Comparison of ENCODE assay signal across 9 mouse cellular contexts in genomic region chr19:45573861-45574267, GRCm38 (mm10). TPM values are rescaled to one million over a fixed set of nuclear protein-coding genes. Genes with fewer than 3 reads are reported as not detected.
A peak's percentile ranks its signal among the peaks of the same experiment; 100 is the strongest.
DNase-seq lines count a peak whose midpoint lies in the region; ATAC-seq and TF ChIP-seq lines count a peak whose summit lies in the region.
"Had no signal": no experiment of that assay in that cellular context is flagged by ENCODE, and none has a peak within 500 bp of the region (broad histone marks: within the 10 kb centered on the region; RNA-seq: fewer than 3 reads in every experiment).

No protein-coding gene starts in this region.

- H3K27ac ChIP-seq in hindbrain, embryonic 13.5 days = peak overlapping the region; percentile 13; the same call in 1 of the 2 replicates

- peaks cover 25% of the 10 kb centered on the region; the same call in 1 of the 2 replicates for H3K4me1 ChIP-seq in hindbrain, embryonic 13.5 days (replicated peaks)

- WGBS in hindbrain, embryonic 13.5 days = 22% methylated on average over 6 of the region's 6 CpGs

- no peak overlapping the region for H3K4me3 ChIP-seq in hindbrain, embryonic 13.5 days
- H3K4me3 ChIP-seq: megakaryocyte, embryonic 14.5 days had no signal

- CTCF ChIA-PET in Patski (lab: Charles Lee) = interaction anchor here (0.6 to 1.9 kb wide), 27 partner anchors 8 to 353 kb away, joined by 3 to 15 read pairs (median 4); partner anchors contain the start of genes Gm17018, Npm3 and Poll

- no peak overlapping the region for H3K4me2 ChIP-seq in hindbrain, embryonic 13.5 days

- in situ Hi-C loops in Patski (cut with MboI; ENCODE audit: low pct_unique_long_range_greater_than_20kb) = loop anchor here (5.0 kb wide), 1 partner anchor 173 kb away; the partner anchor contains the start of gene Npm3

- no peaks in the 10 kb centered on the region for H3K27me3 ChIP-seq in Patski
- H3K27me3 ChIP-seq in hindbrain, embryonic 13.5 days = peaks cover 49% of the 10 kb centered on the region

- POLR2A ChIA-PET in Patski (lab: Charles Lee) = interaction anchor here (0.6 to 1.1 kb wide), 2 partner anchors 172 to 175 kb away, joined by 3 read pairs; no protein-coding TSS in a partner anchor

- peaks cover 57% of the 10 kb centered on the region for H3K36me3 ChIP-seq in hindbrain, embryonic 13.5 days

- no peak overlapping the region for H3K9ac ChIP-seq in hindbrain, embryonic 13.5 days

- no peak for DNase-seq in Patski (ENCODE audit: low read depth, low spot score)
- DNase-seq in cerebellum, adult 9-10 months = peak; percentile 83
- peak; percentile 55 to 63 for DNase-seq in frontal cortex, postnatal 14 days (ENCODE audit: low spot score in 2 of 2)
- DNase-seq in layer of hippocampus, postnatal 14 days (ENCODE audit: low spot score in 2 of 2) = peak; percentile 77 to 80
- DNase-seq in lung, postnatal 10 days = peak; percentile 89
- DNase-seq in ovary, postnatal 36 days (ENCODE audit: low spot score) = peak; percentile 62
- DNase-seq in thymus, postnatal 14 days = peak; percentile 90

- TF ChIP-seq CTCF in Patski (IDR thresholded peaks at IDR 0.05) = peak; percentile 96

- no peaks in the 10 kb centered on the region for H3K9me3 ChIP-seq in hindbrain, embryonic 13.5 days
- H3K9me3 ChIP-seq: megakaryocyte, embryonic 14.5 days had no signal

- ATAC-seq in Patski = peak; percentile 41
- ATAC-seq in hindbrain, embryonic 13.5 days (ENCODE audit: low FRiP score) = peak; percentile 59; the same call in 1 of the 2 replicates

RNA-seq across cellular contexts. Expression of gene Gm17018, which starts 13.4 kb away (rescaled TPM):
- 71.7 TPM for polyA plus RNA-seq in Patski (2021)
- 61.8 and 73.4 TPM in 2 replicates for polyA plus RNA-seq in hindbrain, embryonic 13.5 days (2015; fragmentation: Nextera tagmentation; extraction: Ambion mirVana)
- 10 to 100 TPM; 55.2 to 55.4 TPM for total RNA-seq in layer of hippocampus, postnatal 14 days (2021)

RNA-seq across cellular contexts. Expression of gene Poll, which starts 13.5 kb away (rescaled TPM):
- 21.3 TPM for polyA plus RNA-seq in Patski (2021)
- 13.5 and 14.6 TPM in 2 replicates for polyA plus RNA-seq in hindbrain, embryonic 13.5 days (2015; fragmentation: Nextera tagmentation; extraction: Ambion mirVana)
- 1 to 10 TPM; 7.5 to 8.0 TPM for total RNA-seq in layer of hippocampus, postnatal 14 days (2021)
